Mouse (Mus musculus): ENCODE measurements around the gene Ccdc27. TPM values are rescaled to one million over a fixed set of nuclear protein-coding genes. Genes with fewer than 3 reads are reported as not detected.
A peak's percentile ranks its signal among the peaks of the same experiment; 100 is the strongest.

The Ccdc27 gene
- total and polyA plus RNA-seq, 3 experiments = not detected

- no peak overlapping the region for H3K9ac ChIP-seq (ENCODE audit: insufficient read depth, low read depth)
- H3K36me3 ChIP-seq (replicated peaks in 1 of 2; ENCODE audit: control insufficient read depth in 1 of 2, insufficient read depth in 1 of 2, low read length in 1 of 2) = peaks cover 9 to 16% of the 10 kb centered on the region in 2 experiments
- peaks cover 26% of the 10 kb centered on the region for H3K27me3 ChIP-seq (replicated peaks)
- H3K27ac ChIP-seq (ENCODE audit: insufficient read depth, low read depth) = no peak overlapping the region
- no peak overlapping the region for H3K4me2 ChIP-seq (ENCODE audit: insufficient read depth, low read depth, poor library complexity, severe bottlenecking)
- no peak for DNase-seq (ENCODE audit: extremely low read depth)
- no peaks in the 10 kb centered on the region for H3K79me2 ChIP-seq (replicated peaks; ENCODE audit: control insufficient read depth, extremely low read depth, insufficient read depth, poor library complexity, severe bottlenecking)
- no peaks in the 10 kb centered on the region for H3K9me3 ChIP-seq (replicated peaks; ENCODE audit: low read length)
- no peak overlapping the region for H3K4me3 ChIP-seq (replicated peaks in 1 of 3; ENCODE audit: low read depth in 2 of 3, low read length in 2 of 3, poor library complexity in 1 of 3)
- TF ChIP-seq ELF1 (IDR thresholded peaks at IDR 0.05; ENCODE audit: low read depth, low read length) (no peak), IRF4 (IDR thresholded peaks at IDR 0.05; ENCODE audit: low read depth, low read length) (no peak), ETS1 (conservative IDR thresholded peaks at IDR 0.05; ENCODE audit: low read depth, low read length) (no peak), SMC3 (IDR thresholded peaks at IDR 0.05; ENCODE audit: low read depth, low read length) (no peak), KAT2A (IDR thresholded peaks at IDR 0.05; ENCODE audit: insufficient replicate concordance, low read length) (no peak), TCF12 (IDR thresholded peaks at IDR 0.05; ENCODE audit: low read depth, low read length) (no peak), ZNF384 (IDR thresholded peaks at IDR 0.05; ENCODE audit: low read depth, low read length) (no peak), UBTF (IDR thresholded peaks at IDR 0.05; ENCODE audit: low read depth, low read length) (no peak), E2F4 (IDR thresholded peaks at IDR 0.05; ENCODE audit: insufficient replicate concordance, low read depth, low read length) (no peak), MAZ (IDR thresholded peaks at IDR 0.05; ENCODE audit: low read depth, low read length) (no peak), NELFE (IDR thresholded peaks at IDR 0.05; ENCODE audit: low read depth, low read length) (no peak), HCFC1 (IDR thresholded peaks at IDR 0.05; ENCODE audit: low read depth, low read length) (no peak), JUND (conservative IDR thresholded peaks at IDR 0.05; ENCODE audit: low read depth, low read length) (no peak), RAD21 (IDR thresholded peaks at IDR 0.05; ENCODE audit: low read depth, low read length) (no peak), RCOR1 (conservative IDR thresholded peaks at IDR 0.05; ENCODE audit: low read depth, low read length) (no peak), MAX (IDR thresholded peaks at IDR 0.05; ENCODE audit: low read length) (no peak), BHLHE40 (IDR thresholded peaks at IDR 0.05; ENCODE audit: low read depth, low read length) (no peak)
- in situ Hi-C loops (cut with MboI; ENCODE audit: low pct_ligation_motif_present, low pct_unique_long_range_greater_than_20kb, low sequenced_read_pairs) (loop anchor here (25.0 kb wide), 1 partner anchor 786 kb away; no protein-coding TSS in a partner anchor), dilution Hi-C loops (cut with MboI; ENCODE audit: extremely low pct_ligation_motif_present, extremely low pct_unique_long_range_greater_than_20kb, low sequenced_read_pairs) (no loop called here)
- peaks cover 6 to 10% of the 10 kb centered on the region in 2 experiments; a peak in 2 of 4 replicates for H3K4me1 ChIP-seq (ENCODE audit: control insufficient read depth in 1 of 2, insufficient read depth in 2 of 2)
Observed at GRCm38 (mm10) chr4:154026441-154026761, 16.1 kb downstream of the Ccdc27 start.

GRCm38 (mm10) chr4:154025641-154026440 is 16.6 kb downstream of the Ccdc27 start, which contains the start of gene Smim1:
Smim1 (minus strand) TSS chr4:154026230.
- Histone ChIP-seq H3K4me1 (ENCODE audit: control insufficient read depth in 1 of 2, insufficient read depth in 2 of 2) (peaks cover 6 to 10% of the 10 kb centered on the region in 2 experiments; a peak in 2 of 4 replicates), H3K27me3 (replicated peaks) (peaks cover 26% of the 10 kb centered on the region), H3K4me2 (ENCODE audit: insufficient read depth, low read depth, poor library complexity, severe bottlenecking) (peak within 1 kb of the TSS; percentile 30), H3K79me2 (replicated peaks; ENCODE audit: control insufficient read depth, extremely low read depth, insufficient read depth, poor library complexity, severe bottlenecking) (no peaks in the 10 kb centered on the region), H3K27ac (ENCODE audit: insufficient read depth, low read depth) (no peak within 1 kb of the TSS), H3K4me3 (replicated peaks in 1 of 3; ENCODE audit: low read depth in 2 of 3, low read length in 2 of 3, poor library complexity in 1 of 3) (peak within 1 kb of the TSS in 1 of 3 experiments; percentile 30), H3K9ac (ENCODE audit: insufficient read depth, low read depth) (no peak within 1 kb of the TSS), H3K9me3 (replicated peaks; ENCODE audit: low read length) (no peaks in the 10 kb centered on the region), H3K36me3 (replicated peaks in 1 of 2; ENCODE audit: control insufficient read depth in 1 of 2, insufficient read depth in 1 of 2, low read length in 1 of 2) (peaks cover 15 to 22% of the 10 kb centered on the region in 2 experiments)
- in situ Hi-C loops (cut with MboI; ENCODE audit: low pct_ligation_motif_present, low pct_unique_long_range_greater_than_20kb, low sequenced_read_pairs) (loop anchor here (25.0 kb wide), 1 partner anchor 786 kb away; no protein-coding TSS in a partner anchor), dilution Hi-C loops (cut with MboI; ENCODE audit: extremely low pct_ligation_motif_present, extremely low pct_unique_long_range_greater_than_20kb, low sequenced_read_pairs) (no loop called here)
- TF ChIP-seq CTCF (conservative IDR thresholded peaks at IDR 0.05 in 1 of 2, IDR thresholded peaks at IDR 0.05 in 1 of 2; ENCODE audit: low read depth in 2 of 2, low read length in 2 of 2) (peak in 1 of 2 experiments; percentile 47; a peak in 2 of 4 replicates), SMC3 (IDR thresholded peaks at IDR 0.05; ENCODE audit: low read depth, low read length) (peak; percentile 13; the same call in 1 of the 2 replicates), POLR2A (IDR thresholded peaks at IDR 0.05; ENCODE audit: low read depth, low read length) (no peak)
- DNase-seq (ENCODE audit: extremely low read depth) = no peak

All from CH12.LX (cell line).